Mouse (Mus musculus) central nervous system, embryonic 11.5 days (tissue): ENCODE results near the gene Scgb2b26. TPM values are rescaled to one million over a fixed set of nuclear protein-coding genes. Genes with fewer than 3 reads are reported as not detected.

ENCODE experiments used
- polyA plus RNA-seq: library from polyadenylated mRNA; depleted of rRNA; stranded (reverse); fragments of >200 nt; gene quantifications from 2 replicates; pipeline ENCODE4 v1.2.3, GENCODE M21; 2012; rRNA removed

The Scgb2b26 gene
- polyA plus RNA-seq = not detected in 2 replicates

GRCm38 (mm10) chr7:33944940-33945339 lies at the start of gene Scgb2b26:
Gene Scgb2b26, minus strand, starts transcription at chr7:33945040.

Other genes starting within 250 kb of the Scgb2b26 start
- not detected in 2 replicates for gene Scgb2b24, start 205.7 kb downstream of the Scgb2b26 start, polyA plus RNA-seq
- not detected in 2 replicates for gene Scgb1b24, start 201.2 kb downstream of the Scgb2b26 start, polyA plus RNA-seq
- not detected in 2 replicates for gene Scgb2b27, start 68.9 kb upstream of the Scgb2b26 start, polyA plus RNA-seq
- gene Scgb1b27, start 76.4 kb upstream of the Scgb2b26 start, polyA plus RNA-seq = not detected in 2 replicates
- not detected in 2 replicates for gene Scgb1b30, start 150.4 kb upstream of the Scgb2b26 start, polyA plus RNA-seq
- 26.6 and 37.1 TPM in 2 replicates for gene Wtip, start 188.2 kb upstream of the Scgb2b26 start, polyA plus RNA-seq
- gene Uba2, start 224.6 kb upstream of the Scgb2b26 start, polyA plus RNA-seq = 194 and 377 TPM in 2 replicates